In the genomic region with DNA sequence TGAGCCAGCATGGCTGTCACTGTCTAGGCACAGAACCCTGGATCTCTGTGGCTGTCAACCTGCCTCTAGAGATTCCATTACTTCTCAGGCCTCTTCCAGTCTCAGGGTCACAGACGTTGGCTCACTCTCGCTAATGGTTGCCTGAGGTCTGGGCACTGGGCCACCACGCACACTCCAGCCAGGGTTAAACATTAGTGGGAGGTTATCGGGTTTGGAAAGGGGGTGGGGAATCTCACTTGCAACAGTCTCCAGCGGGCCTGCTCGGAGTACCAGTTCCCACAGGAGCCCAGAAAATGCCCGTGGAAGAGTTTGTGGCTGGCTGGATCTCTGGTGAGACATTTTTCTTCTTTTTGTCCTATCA, we compare ENCODE assay signal across 7 mouse cellular contexts. TPM values are rescaled to one million over a fixed set of nuclear protein-coding genes. Genes with fewer than 3 reads are reported as not detected.
A peak's percentile ranks its signal among the peaks of the same experiment; 100 is the strongest.
DNase-seq lines count a peak whose midpoint lies in the region; ATAC-seq lines count a peak whose summit lies in the region.

No protein-coding gene starts in this region.

- H3K4me1 ChIP-seq in heart, embryonic 16.5 days (ENCODE audit: control insufficient read depth, insufficient read depth, low read length): peaks cover 31% of the 10 kb centered on the region
- peaks cover 30% of the 10 kb centered on the region for H3K4me1 ChIP-seq in limb, embryonic 13.5 days
- H3K4me1 ChIP-seq in neural tube, embryonic 15.5 days: peaks cover 20% of the 10 kb centered on the region

- peak overlapping the region; percentile 43 for H3K4me3 ChIP-seq in heart, embryonic 16.5 days (ENCODE audit: low read length)
- no peak overlapping the region; the same call in 1 of the 2 replicates for H3K4me3 ChIP-seq in limb, embryonic 13.5 days
- 0 out of 2 replicates have a peak overlapping the region, but pooled peaks have one; percentile 13 for H3K4me3 ChIP-seq in neural tube, embryonic 15.5 days (replicated peaks)

- 46% methylated on average over 7 of the region's 7 CpGs for WGBS in heart, embryonic 16.5 days
- 87% methylated on average over 7 of the region's 7 CpGs for WGBS in limb, embryonic 13.5 days
- 78% methylated on average over 7 of the region's 7 CpGs for WGBS in neural tube, embryonic 15.5 days

- peak; percentile 31 for DNase-seq in urinary bladder, postnatal 14 days (ENCODE audit: low spot score)
- no peak for DNase-seq in urinary bladder, postnatal 25 days (ENCODE audit: low spot score)
- no peak for DNase-seq in layer of hippocampus, adult 9-11 months
- DNase-seq in left cerebral cortex, postnatal 36 days (ENCODE audit: low spot score in 2 of 2): no peak

- peak overlapping the region; percentile 58 for H3K4me2 ChIP-seq in heart, embryonic 16.5 days (ENCODE audit: low read depth, low read length)
- H3K4me2 ChIP-seq in limb, embryonic 13.5 days (replicated peaks): peak overlapping the region; percentile 32; the same call in 1 of the 2 replicates
- no peak overlapping the region for H3K4me2 ChIP-seq in neural tube, embryonic 15.5 days

- no peaks in the 10 kb centered on the region for H3K36me3 ChIP-seq in heart, embryonic 16.5 days (ENCODE audit: control insufficient read depth, insufficient read depth)
- H3K36me3 ChIP-seq in limb, embryonic 13.5 days: no peaks in the 10 kb centered on the region
- H3K36me3 ChIP-seq in neural tube, embryonic 15.5 days: no peaks in the 10 kb centered on the region

- no peaks in the 10 kb centered on the region for H3K27me3 ChIP-seq in heart, embryonic 16.5 days (ENCODE audit: control insufficient read depth, insufficient read depth, low read length)
- H3K27me3 ChIP-seq in limb, embryonic 13.5 days: no peaks in the 10 kb centered on the region
- no peaks in the 10 kb centered on the region for H3K27me3 ChIP-seq in neural tube, embryonic 15.5 days (replicated peaks)

- H3K27ac ChIP-seq in heart, embryonic 16.5 days (ENCODE audit: low read length): peak overlapping the region; percentile 88
- no peak overlapping the region for H3K27ac ChIP-seq in limb, embryonic 13.5 days
- H3K27ac ChIP-seq in neural tube, embryonic 15.5 days (replicated peaks): 0 out of 2 replicates have a peak overlapping the region, but pooled peaks have one; percentile 33

- H3K9ac ChIP-seq in heart, embryonic 16.5 days (ENCODE audit: low read length): peak overlapping the region; percentile 73
- peak overlapping the region; percentile 56 for H3K9ac ChIP-seq in limb, embryonic 13.5 days
- H3K9ac ChIP-seq in neural tube, embryonic 15.5 days (replicated peaks): peak overlapping the region; percentile 21; the same call in 1 of the 2 replicates

- no peaks in the 10 kb centered on the region for H3K9me3 ChIP-seq in heart, embryonic 16.5 days (replicated peaks; ENCODE audit: control insufficient read depth, low read length)
- H3K9me3 ChIP-seq in limb, embryonic 13.5 days: no peaks in the 10 kb centered on the region
- H3K9me3 ChIP-seq in neural tube, embryonic 15.5 days (replicated peaks): no peaks in the 10 kb centered on the region

- no peak for ATAC-seq in heart, embryonic 16.5 days (replicated peaks; ENCODE audit: extremely low read depth, insufficient read depth, low FRiP score)
- no peak for ATAC-seq in limb, embryonic 13.5 days (ENCODE audit: low FRiP score, low read depth)
- no peak for ATAC-seq in neural tube, embryonic 15.5 days (ENCODE audit: low FRiP score)

- intact Hi-C loops in left cerebral cortex, postnatal 36 days (cut with DNase I): loop anchor here (2.0 to 10.0 kb wide), 2 partner anchors 92 to 164 kb away; no protein-coding TSS in a partner anchor

RNA-seq across cellular contexts. Expression of gene Slc25a45, which starts 0.7 kb away (rescaled TPM):
- 4.6 and 5.0 TPM in 2 replicates for polyA plus RNA-seq in heart, embryonic 16.5 days (2015; fragmentation: Nextera tagmentation; extraction: Ambion mirVana)
- polyA plus RNA-seq in limb, embryonic 13.5 days (2015; fragmentation: Nextera tagmentation; extraction: Ambion mirVana): 2.3 and 2.4 TPM in 2 replicates
- polyA plus RNA-seq in neural tube, embryonic 15.5 days (2015; fragmentation: Nextera tagmentation; extraction: Ambion mirVana): 2.0 and 3.9 TPM in 2 replicates
- 1 to 10 TPM; 3.0 to 4.1 TPM for total RNA-seq in left cerebral cortex, postnatal 36 days (2021)

RNA-seq across cellular contexts. Expression of gene Frmd8, which starts 3.3 kb away (rescaled TPM):
- polyA plus RNA-seq in heart, embryonic 16.5 days (2015; fragmentation: Nextera tagmentation; extraction: Ambion mirVana): 33.6 and 34.8 TPM in 2 replicates
- 30.1 and 32.2 TPM in 2 replicates for polyA plus RNA-seq in limb, embryonic 13.5 days (2015; fragmentation: Nextera tagmentation; extraction: Ambion mirVana)
- polyA plus RNA-seq in neural tube, embryonic 15.5 days (2015; fragmentation: Nextera tagmentation; extraction: Ambion mirVana): 13.8 and 23.4 TPM in 2 replicates
- 10 to 100 TPM; 11.6 to 13.3 TPM for total RNA-seq in left cerebral cortex, postnatal 36 days (2021)

RNA-seq across cellular contexts. Expression of gene Tigd3, which starts 15.6 kb away (rescaled TPM):
- polyA plus RNA-seq in heart, embryonic 16.5 days (2015; fragmentation: Nextera tagmentation; extraction: Ambion mirVana): 1.5 and 1.6 TPM in 2 replicates
- polyA plus RNA-seq in limb, embryonic 13.5 days (2015; fragmentation: Nextera tagmentation; extraction: Ambion mirVana): 4.7 and 5.5 TPM in 2 replicates
- polyA plus RNA-seq in neural tube, embryonic 15.5 days (2015; fragmentation: Nextera tagmentation; extraction: Ambion mirVana): 8.9 and 10.0 TPM in 2 replicates
- 1 to 10 TPM; 4.3 to 4.5 TPM for total RNA-seq in left cerebral cortex, postnatal 36 days (2021)

RNA-seq across cellular contexts. Expression of gene Dpf2, which starts 34.5 kb away (rescaled TPM):
- 97.5 and 103 TPM in 2 replicates for polyA plus RNA-seq in heart, embryonic 16.5 days (2015; fragmentation: Nextera tagmentation; extraction: Ambion mirVana)
- 174 and 185 TPM in 2 replicates for polyA plus RNA-seq in limb, embryonic 13.5 days (2015; fragmentation: Nextera tagmentation; extraction: Ambion mirVana)
- polyA plus RNA-seq in neural tube, embryonic 15.5 days (2015; fragmentation: Nextera tagmentation; extraction: Ambion mirVana): 95.7 and 115 TPM in 2 replicates
- total RNA-seq in left cerebral cortex, postnatal 36 days (2021): 10 to 100 TPM; 77.5 to 96.5 TPM

RNA-seq across cellular contexts. Expression of gene Cdc42ep2, which starts 46.3 kb away (rescaled TPM):
- 12.4 and 12.6 TPM in 2 replicates for polyA plus RNA-seq in heart, embryonic 16.5 days (2015; fragmentation: Nextera tagmentation; extraction: Ambion mirVana)
- 4.7 and 5.3 TPM in 2 replicates for polyA plus RNA-seq in limb, embryonic 13.5 days (2015; fragmentation: Nextera tagmentation; extraction: Ambion mirVana)
- polyA plus RNA-seq in neural tube, embryonic 15.5 days (2015; fragmentation: Nextera tagmentation; extraction: Ambion mirVana): 19.3 and 20.9 TPM in 2 replicates
- total RNA-seq in left cerebral cortex, postnatal 36 days (2021): 1 to 10 TPM; 5.5 to 8.3 TPM

Comparison
In these comparisons a context has a peak if more than half of its experiments do, and no peak if none do; other contexts are left out.
1. H3K9ac ChIP-seq: peak in every context shown above with its lines; median percentile 73 in heart, embryonic 16.5 days; 56 in limb, embryonic 13.5 days; 21 in neural tube, embryonic 15.5 days.